Mouse (Mus musculus) limb, embryonic 14.5 days (tissue): ENCODE measurements at regions not wholly inside any gene's neighbourhood (a gene's known extent, or its start where the extent isn't known, plus 50 kb on each side); places are given as distances from the start of the nearest gene placed in this dataset.

Experiments used
- ATAC-seq: fragments of 200-750 bp; cut with Nextera tagmentation; 2 replicates; pipeline ENCODE4 v1.8.0; 2017; ENCODE audit warnings: low read depth, moderate number of reproducible peaks, moderate TSS enrichment; ENCODE audit not compliant: low FRiP score
- DNase-seq: peaks from one replicate; pipeline ENCODE4 v3.0.0-alpha.2; 2015; ENCODE audit warnings: low spot score
- H3K27ac ChIP-seq: fragments of 300-500 bp; sonication (generic); replicated peaks from 2 replicates; pipeline ENCODE4 v1.5.1; 2014; ENCODE audit warnings: low read depth, mild to moderate bottlenecking, low read length, moderate library complexity, mixed read lengths
- H3K27me3 ChIP-seq: fragments of 300-500 bp; sonication (generic); 2 replicates; pipeline ENCODE4 v1.6.1; 2014; ENCODE audit warnings: low read length, mixed read lengths; ENCODE audit not compliant: control insufficient read depth, insufficient read depth
- H3K36me3 ChIP-seq: fragments of 300-500 bp; sonication (generic); 2 replicates; pipeline ENCODE4 v1.6.1; 2014; ENCODE audit warnings: mild to moderate bottlenecking, low read length, moderate library complexity, mixed read lengths; ENCODE audit not compliant: control insufficient read depth, insufficient read depth
- H3K4me1 ChIP-seq: fragments of 300-500 bp; sonication (generic); 2 replicates; pipeline ENCODE4 v1.6.1; 2014; ENCODE audit warnings: antibody characterized with exemption, low read length, mixed read lengths; ENCODE audit not compliant: control insufficient read depth, insufficient read depth
- H3K4me2 ChIP-seq: fragments of 300-500 bp; sonication (generic); replicated peaks from 2 replicates; pipeline ENCODE4 v1.6.1; 2014; ENCODE audit warnings: low read depth, mild to moderate bottlenecking, low read length, moderate library complexity; ENCODE audit not compliant: severe bottlenecking
- H3K4me3 ChIP-seq: fragments of 300-500 bp; sonication (generic); replicated peaks from 2 replicates; pipeline ENCODE4 v1.5.1; 2014; ENCODE audit warnings: low read length
- H3K9ac ChIP-seq: fragments of 300-500 bp; sonication (generic); 2 replicates; pipeline ENCODE4 v1.6.1; 2014; ENCODE audit warnings: mild to moderate bottlenecking, low read depth, low read length, moderate library complexity; ENCODE audit not compliant: severe bottlenecking
- H3K9me3 ChIP-seq: fragments of 300-500 bp; sonication (generic); 2 replicates; pipeline ENCODE4 v1.6.1; 2016; ENCODE audit warnings: low read length; ENCODE audit not compliant: control insufficient read depth
- POLR2A ChIP-seq: fragments of 200-500 bp; IDR thresholded peaks from 2 replicates; pipeline ENCODE4 v1.8.0; 2012; ENCODE audit warnings: inconsistent platforms, mild to moderate bottlenecking, moderate library complexity, borderline replicate concordance; ENCODE audit not compliant: insufficient read depth, insufficient read length; ENCODE audit errors: extremely low read depth
- WGBS: fragments of 180-500 bp; shearing (Covaris S2); extraction: QIAGEN DNeasy Blood & Tissue Kit; methylation state at CpG from one replicate; pipeline ENCODE4 v1.1.7; 2014; 5-methylcytosine and 5-hydroxymethylcytosine counted together

GRCm38 (mm10) chr13:32465041-32465682 is 126.6 kb upstream of the Gmds start:
- ATAC-seq, result no peak
- Histone ChIP-seq H3K27ac (no peak overlapping the region), H3K9me3 (no peaks in the 10 kb centered on the region), H3K4me2 (no peak overlapping the region), H3K4me3 (no peak overlapping the region), H3K36me3 (no peaks in the 10 kb centered on the region), H3K9ac (no peak overlapping the region), H3K4me1 (peaks cover 16% of the 10 kb centered on the region), H3K27me3 (no peaks in the 10 kb centered on the region)
- no peak for TF ChIP-seq POLR2A
- 90% methylated on average over 6 of the region's 6 CpGs for WGBS
- no peak for DNase-seq

DNA sequence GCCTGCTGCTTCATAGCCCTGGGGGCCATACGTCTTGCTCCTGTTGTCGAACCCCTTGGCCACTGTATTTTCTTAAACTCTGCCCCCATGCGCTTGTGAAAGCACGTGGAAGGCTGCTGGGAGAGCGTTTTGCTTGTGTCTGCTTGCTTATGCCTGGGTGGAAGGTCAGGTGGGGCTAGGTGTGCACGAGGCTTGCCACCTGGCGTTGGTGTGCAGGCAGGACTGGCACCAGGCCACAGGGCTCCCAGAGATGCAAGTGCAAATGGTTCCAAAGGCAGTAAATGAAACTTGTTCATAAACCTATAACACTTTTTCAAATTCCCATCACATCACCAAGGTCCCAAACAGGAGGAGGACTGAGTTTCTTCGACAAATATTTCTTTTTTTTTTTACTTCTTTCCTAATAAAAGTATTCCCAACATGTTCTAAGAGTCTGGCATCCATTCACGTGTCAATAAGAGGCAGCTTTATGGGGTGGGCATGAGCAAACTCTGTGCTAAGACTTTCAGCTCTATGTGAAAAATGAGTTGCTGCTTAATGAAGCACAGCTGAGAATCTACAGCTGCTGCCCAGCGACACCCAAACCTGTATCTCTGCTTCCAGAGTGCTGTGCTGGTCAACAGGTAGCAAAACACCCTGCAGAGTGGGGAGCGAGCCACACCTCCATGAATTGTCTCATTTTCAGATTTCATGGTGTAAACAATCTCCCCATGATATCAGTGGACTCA is 116.0 kb upstream of the Gmds start:
- no peak for DNase-seq
- Histone ChIP-seq H3K4me3 (no peak overlapping the region), H3K4me1 (peaks cover 24% of the 10 kb centered on the region), H3K9me3 (no peaks in the 10 kb centered on the region), H3K9ac (no peak overlapping the region), H3K27me3 (no peaks in the 10 kb centered on the region), H3K4me2 (no peak overlapping the region), H3K27ac (peak overlapping the region; percentile 23; the same call in 1 of the 2 replicates), H3K36me3 (no peaks in the 10 kb centered on the region)
- no peak for TF ChIP-seq POLR2A
- ATAC-seq, result no peak
- 31% methylated on average over 11 of the region's 11 CpGs for WGBS

GRCm38 (mm10) chr13:32449710-32450417 is 111.3 kb upstream of the Gmds start:
- H3K36me3 ChIP-seq, result no peaks in the 10 kb centered on the region
- no peak overlapping the region for H3K9ac ChIP-seq
- H3K27me3 ChIP-seq, result no peaks in the 10 kb centered on the region
- no peaks in the 10 kb centered on the region for H3K9me3 ChIP-seq
- DNase-seq, result peak; percentile 92
- H3K4me3 ChIP-seq, result no peak overlapping the region
- H3K4me2 ChIP-seq, result 0 out of 2 replicates have a peak overlapping the region, but pooled peaks have one; percentile 1
- H3K27ac ChIP-seq, result no peak overlapping the region; the same call in 1 of the 2 replicates
- peaks cover 18% of the 10 kb centered on the region for H3K4me1 ChIP-seq
- WGBS, result 22% methylated on average over 8 of the region's 8 CpGs
- TF ChIP-seq POLR2A, result no peak
- ATAC-seq, result peak; percentile 89

GRCm38 (mm10) chr13:32444531-32444930 is 106.0 kb upstream of the Gmds start:
- Histone ChIP-seq H3K27ac (no peak overlapping the region), H3K36me3 (no peaks in the 10 kb centered on the region), H3K27me3 (no peaks in the 10 kb centered on the region; the same call in 1 of the 2 replicates), H3K9me3 (no peaks in the 10 kb centered on the region), H3K4me2 (no peak overlapping the region), H3K4me1 (peaks cover 15% of the 10 kb centered on the region), H3K9ac (no peak overlapping the region), H3K4me3 (no peak overlapping the region)
- DNase-seq (no peak), ATAC-seq (no peak)
- 71% methylated on average over 3 of the region's 3 CpGs for WGBS
- TF ChIP-seq POLR2A, result no peak

GRCm38 (mm10) chr13:32442025-32442424 is 103.5 kb upstream of the Gmds start:
- H3K4me2 ChIP-seq, result no peak overlapping the region
- H3K9me3 ChIP-seq, result no peaks in the 10 kb centered on the region
- H3K4me3 ChIP-seq, result no peak overlapping the region
- H3K36me3 ChIP-seq, result no peaks in the 10 kb centered on the region
- no peak for TF ChIP-seq POLR2A
- no peaks in the 10 kb centered on the region; the same call in 1 of the 2 replicates for H3K27me3 ChIP-seq
- H3K27ac ChIP-seq, result no peak overlapping the region
- WGBS, result 30% methylated on average over 13 of the region's 13 CpGs
- H3K9ac ChIP-seq, result no peak overlapping the region
- no peak; the same call in 1 of the 2 replicates for ATAC-seq
- no peak for DNase-seq
- peaks cover 15% of the 10 kb centered on the region for H3K4me1 ChIP-seq
